Mouse (Mus musculus): ENCODE results near the gene Zdhhc23. TPM values are rescaled to one million over a fixed set of nuclear protein-coding genes. Genes with fewer than 3 reads are reported as not detected.
A peak's percentile ranks its signal among the peaks of the same experiment; 100 is the strongest.

Zdhhc23 gene
- total and polyA plus RNA-seq, 3 experiments = 3.8 to 53.3 (median 7.8) TPM

DNA sequence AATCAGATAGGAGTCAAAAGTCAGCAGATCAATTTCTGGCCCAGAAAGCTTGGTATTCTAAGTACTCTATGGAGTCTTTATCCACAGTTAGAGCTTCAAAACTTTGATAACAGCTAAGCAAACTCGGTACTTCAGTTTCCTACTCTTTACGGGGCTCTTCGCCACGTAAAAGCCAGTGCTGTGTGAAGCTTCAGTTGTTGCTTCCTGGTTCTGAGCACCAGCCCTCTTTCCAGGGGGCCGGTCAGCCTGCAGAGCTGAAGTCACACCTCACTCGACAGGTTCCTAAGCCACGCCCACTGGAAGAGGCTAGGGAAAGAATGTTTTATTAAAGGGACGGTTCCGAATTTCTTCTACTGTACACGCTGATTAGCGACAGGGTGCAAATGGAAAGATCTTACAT lies 36.6 kb upstream of the Zdhhc23 start (continued):
- TF ChIP-seq ZNF384 (IDR thresholded peaks at IDR 0.05; ENCODE audit: low read depth, low read length) (no peak), CHD2 (IDR thresholded peaks at IDR 0.05; ENCODE audit: low read length) (no peak), SMC3 (IDR thresholded peaks at IDR 0.05; ENCODE audit: low read depth, low read length) (no peak), RAD21 (IDR thresholded peaks at IDR 0.05; ENCODE audit: low read depth, low read length) (no peak), NRF1 (IDR thresholded peaks at IDR 0.05; ENCODE audit: insufficient read depth, low read depth, low read length, poor library complexity, severe bottlenecking) (0 out of 2 replicates have a peak, but pooled peaks have one; percentile 6), UBTF (IDR thresholded peaks at IDR 0.05; ENCODE audit: borderline replicate concordance, insufficient read depth, low read depth, low read length) (no peak), GABPA (IDR thresholded peaks at IDR 0.05; ENCODE audit: low read depth, low read length) (no peak), TCF12 (IDR thresholded peaks at IDR 0.05; ENCODE audit: low read depth, low read length) (no peak), JUND (IDR thresholded peaks at IDR 0.05; ENCODE audit: low read depth, low read length) (no peak), MAFK (IDR thresholded peaks at IDR 0.05; ENCODE audit: borderline replicate concordance, low read depth, low read length) (no peak), SIN3A (IDR thresholded peaks at IDR 0.05; ENCODE audit: low read length) (no peak; the same call in 1 of the 2 replicates), CTCF (IDR thresholded peaks at IDR 0.05 in 2 of 3, conservative IDR thresholded peaks at IDR 0.05 in 1 of 3; ENCODE audit: control insufficient read depth in 1 of 3, insufficient read depth in 1 of 3, low read depth in 2 of 3, low read length in 3 of 3, poor library complexity in 1 of 3, severe bottlenecking in 1 of 3) (no peak), MYB (IDR thresholded peaks at IDR 0.05; ENCODE audit: low read depth, low read length) (no peak), CHD1 (IDR thresholded peaks at IDR 0.05; ENCODE audit: low read depth, low read length) (no peak), ETS1 (IDR thresholded peaks at IDR 0.05; ENCODE audit: low read depth, low read length) (peak; percentile 30; the same call in 1 of the 2 replicates), KAT2A (conservative IDR thresholded peaks at IDR 0.05; ENCODE audit: low read depth, low read length) (no peak), BHLHE40 (IDR thresholded peaks at IDR 0.05; ENCODE audit: borderline replicate concordance, low read depth, low read length) (no peak), POLR2A (IDR thresholded peaks at IDR 0.05; ENCODE audit: control insufficient read depth in 1 of 2, insufficient read depth in 1 of 2, low read depth in 1 of 2, low read length in 2 of 2, poor library complexity in 1 of 2) (peak in 1 of 2 experiments; percentile 54; a peak in 2 of 4 replicates)

DNA sequence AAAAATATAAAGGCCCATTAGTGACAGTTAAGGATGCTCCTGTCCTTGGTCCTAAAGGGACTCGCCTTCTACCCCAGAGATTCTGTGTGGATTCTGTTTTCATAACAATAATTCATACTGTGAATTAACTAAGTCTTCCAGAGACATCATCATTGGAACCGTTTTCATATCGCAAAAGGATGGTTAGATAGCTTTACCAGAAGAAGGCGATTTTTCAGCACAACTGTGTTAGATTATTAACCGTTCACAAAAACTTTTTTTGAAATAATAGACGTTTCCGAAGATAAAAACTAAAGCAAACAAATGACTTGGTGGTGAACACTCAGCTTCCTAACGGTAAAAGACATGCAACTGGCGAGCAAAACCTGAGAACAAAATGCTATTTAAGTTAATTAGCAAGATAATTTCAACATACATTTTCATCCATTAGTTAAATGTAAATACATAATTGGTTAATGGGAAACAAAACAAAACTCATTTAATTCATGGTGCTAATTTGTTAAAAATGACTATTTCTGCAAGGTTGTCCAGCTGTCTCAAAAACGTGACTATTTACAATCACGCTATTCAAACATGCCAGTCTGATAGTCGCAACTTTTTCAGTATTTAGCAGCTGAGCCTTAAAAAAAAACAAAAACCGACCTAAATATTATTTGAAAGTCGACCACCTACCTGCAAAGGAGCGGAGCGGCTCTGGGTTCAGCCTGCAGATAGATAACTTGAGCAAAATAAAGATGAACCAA lies 36.0 kb upstream of the Zdhhc23 start:
- Histone ChIP-seq H3K36me3 (ENCODE audit: control insufficient read depth in 1 of 2, insufficient read depth in 2 of 2, low read length in 2 of 2) (peaks cover 0 to 31% of the 10 kb centered on the region in 2 experiments; a peak in 2 of 4 replicates), H3K27ac (ENCODE audit: control insufficient read depth, low read depth, low read length) (peak overlapping the region; percentile 72), H3K4me3 (ENCODE audit: control insufficient read depth in 1 of 2, insufficient read depth in 1 of 2, low read depth in 2 of 2, low read length in 2 of 2) (peak overlapping the region; percentile 65 to 88), H3K9ac (ENCODE audit: control insufficient read depth, low read depth, low read length, poor library complexity, severe bottlenecking) (peak overlapping the region; percentile 57), H3K27me3 (ENCODE audit: control insufficient read depth in 1 of 2, insufficient read depth in 2 of 2, low read length in 2 of 2) (no peaks in the 10 kb centered on the region), H3K79me2 (ENCODE audit: control insufficient read depth, insufficient read depth, low read length, poor library complexity) (peaks cover 4% of the 10 kb centered on the region; the same call in 1 of the 2 replicates), H3K4me1 (ENCODE audit: control insufficient read depth in 1 of 2, insufficient read depth in 2 of 2, low read length in 2 of 2) (peaks cover 0 to 30% of the 10 kb centered on the region in 2 experiments; a peak in 3 of 4 replicates), H3K9me3 (replicated peaks; ENCODE audit: insufficient read depth, low read length) (no peaks in the 10 kb centered on the region)
- peak; percentile 43 for DNase-seq (ENCODE audit: low read depth, low spot score)
- TF ChIP-seq MYC (IDR thresholded peaks at IDR 0.05; ENCODE audit: low read depth, low read length) (peak; percentile 23; the same call in 1 of the 2 replicates), E2F4 (IDR thresholded peaks at IDR 0.05; ENCODE audit: borderline replicate concordance, low read depth, low read length) (no peak), TCF12 (IDR thresholded peaks at IDR 0.05; ENCODE audit: low read depth, low read length) (0 out of 2 replicates have a peak, but pooled peaks have one; percentile 20), BHLHE40 (IDR thresholded peaks at IDR 0.05; ENCODE audit: borderline replicate concordance, low read depth, low read length) (peak; percentile 81), NELFE (IDR thresholded peaks at IDR 0.05; ENCODE audit: low read depth, low read length) (0 out of 2 replicates have a peak, but pooled peaks have one; percentile 11), GATA1 (IDR thresholded peaks at IDR 0.05; ENCODE audit: low read depth, low read length) (peak; percentile 38), HCFC1 (IDR thresholded peaks at IDR 0.05; ENCODE audit: low read depth, low read length) (no peak), MYB (IDR thresholded peaks at IDR 0.05; ENCODE audit: low read depth, low read length) (peak; percentile 62), MXI1 (IDR thresholded peaks at IDR 0.05; ENCODE audit: low read depth, low read length) (peak; percentile 45; the same call in 1 of the 2 replicates), MAZ (IDR thresholded peaks at IDR 0.05; ENCODE audit: low read depth, low read length) (no peak), SIN3A (IDR thresholded peaks at IDR 0.05; ENCODE audit: low read length) (peak; percentile 40; the same call in 1 of the 2 replicates), EP300 (IDR thresholded peaks at IDR 0.05; ENCODE audit: low read depth in 1 of 2, low read length in 2 of 2) (peak; percentile 48 to 77), TBP (IDR thresholded peaks at IDR 0.05; ENCODE audit: low read depth, low read length) (0 out of 2 replicates have a peak, but pooled peaks have one; percentile 6), CHD1 (IDR thresholded peaks at IDR 0.05; ENCODE audit: low read depth, low read length) (peak; percentile 78)
